Mouse (Mus musculus): ENCODE measurements around the gene Cep19. TPM values are rescaled to one million over a fixed set of nuclear protein-coding genes. Genes with fewer than 3 reads are reported as not detected.

The Cep19 gene
- total RNA-seq, 2 experiments from 2014 or later = 8.9 to 10.2 TPM

- DNase-seq = no peak
- intact Hi-C loops (cut with DNase I) = no loop called here
Observed at GRCm38 (mm10) chr16:32133148-32133547, 33.5 kb downstream of the Cep19 start.

DNA sequence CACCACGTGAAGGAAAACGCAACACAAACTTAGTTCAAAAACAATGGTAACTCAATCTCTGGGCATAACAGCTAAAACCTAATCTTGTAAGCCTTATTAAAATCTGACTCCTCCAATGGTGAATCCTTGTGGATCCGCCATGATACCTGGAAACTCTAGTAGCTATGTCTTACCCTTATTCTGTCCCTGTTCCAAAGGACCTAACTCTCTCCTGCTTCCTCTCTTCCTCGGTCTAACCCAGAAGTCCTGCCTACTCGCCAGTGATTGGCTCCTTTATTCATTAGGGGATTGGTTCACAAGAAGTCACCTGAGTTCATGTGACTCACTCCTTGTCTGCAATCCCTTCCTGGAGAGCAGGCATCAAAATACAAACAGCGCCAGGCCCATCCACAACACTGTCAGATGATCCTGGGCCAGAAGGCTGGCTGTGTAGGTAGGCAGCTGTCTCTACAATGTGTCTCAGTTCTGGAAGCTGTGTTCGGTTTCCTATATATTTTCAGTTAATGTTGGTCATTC, 36.3 kb downstream of the Cep19 start:
- no peak for DNase-seq
- intact Hi-C loops (cut with DNase I) = no loop called here

GRCm38 (mm10) chr16:32138954-32139353, 39.4 kb downstream of the Cep19 start:
- intact Hi-C loops (cut with DNase I) = no loop called here
- no peak for DNase-seq

DNA sequence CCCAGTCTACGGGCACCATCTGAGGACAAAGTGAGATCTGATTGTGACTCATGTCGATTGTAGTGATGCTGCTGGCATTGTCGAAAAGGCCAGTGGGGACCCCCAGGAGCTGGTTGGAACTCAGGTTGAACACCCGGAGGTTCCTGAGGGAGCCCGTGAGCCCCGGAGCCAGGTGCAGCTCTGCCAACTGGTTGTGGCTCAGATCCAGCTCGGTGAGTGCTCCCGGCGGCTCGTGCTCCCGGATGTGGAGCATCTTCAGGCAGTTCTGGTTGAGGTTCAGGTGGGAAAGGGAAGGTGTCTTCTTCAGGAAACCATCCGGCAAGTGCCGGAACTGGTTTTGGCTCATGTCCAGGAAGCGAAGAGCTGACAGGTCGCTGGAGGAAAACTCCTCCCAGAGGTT, 44.2 kb downstream of the Cep19 start:
- intact Hi-C loops (cut with DNase I) = no loop called here
- no peak for DNase-seq

GRCm38 (mm10) chr16:32144592-32144991, 45.0 kb downstream of the Cep19 start:
- intact Hi-C loops (cut with DNase I) = no loop called here
- no peak for DNase-seq

GRCm38 (mm10) chr16:32147589-32148207, 48.1 kb downstream of the Cep19 start:
- intact Hi-C loops (cut with DNase I) = no loop called here
- no peak for DNase-seq

- no peak for DNase-seq
- intact Hi-C loops (cut with DNase I) = no loop called here
Observed at GRCm38 (mm10) chr16:32153976-32154375, 54.4 kb downstream of the Cep19 start.

DNA sequence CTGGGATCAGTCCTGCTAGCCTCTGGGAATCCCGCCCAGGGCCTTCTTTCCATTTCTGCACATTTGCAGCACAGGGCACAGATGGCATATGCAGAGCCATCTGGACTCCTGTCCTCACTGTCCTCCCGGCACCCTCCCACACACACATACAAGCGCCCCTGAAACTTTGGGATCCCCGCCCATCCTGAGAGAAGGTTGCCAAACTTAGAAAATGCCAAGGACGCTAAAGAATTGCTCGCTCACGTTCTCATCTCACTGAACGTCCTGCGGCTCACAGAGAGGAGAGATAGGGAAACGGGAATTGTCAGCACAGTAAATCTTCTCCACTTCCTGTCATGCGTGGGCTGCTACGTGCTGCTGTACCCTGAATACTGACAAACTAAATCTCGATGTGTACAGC, 54.8 kb downstream of the Cep19 start:
- DNase-seq = no peak
- intact Hi-C loops (cut with DNase I) = no loop called here

DNA sequence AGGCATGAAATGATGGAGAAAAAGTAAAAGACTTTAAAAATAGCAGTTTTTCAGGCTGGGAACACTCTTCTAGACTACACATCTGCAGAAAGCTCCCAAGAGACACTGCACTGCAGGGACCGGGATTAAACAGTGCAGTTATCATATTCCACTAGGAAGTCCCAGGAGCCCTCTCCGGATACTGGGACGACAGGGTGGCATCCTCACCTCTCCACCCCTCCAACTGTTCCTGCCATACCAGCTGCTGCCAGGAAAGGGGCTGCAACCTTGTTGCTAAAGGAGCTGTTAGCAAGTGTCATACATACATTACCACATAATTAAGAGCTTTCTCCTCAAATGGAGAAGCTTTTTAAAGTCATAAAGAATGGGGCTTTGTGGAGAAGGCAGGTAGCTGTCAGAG, 57.1 kb downstream of the Cep19 start:
- intact Hi-C loops (cut with DNase I) = loop anchor here (5.0 kb wide), 1 partner anchor 39 kb away; no protein-coding TSS in a partner anchor
- no peak for DNase-seq

GRCm38 (mm10) chr16:32157369-32157768, 57.8 kb downstream of the Cep19 start:
- DNase-seq = no peak
- intact Hi-C loops (cut with DNase I) = loop anchor here (5.0 kb wide), 1 partner anchor 40 kb away; no protein-coding TSS in a partner anchor

Other genes starting within 250 kb of the Cep19 start
- under 1 TPM in 1 of 2 experiments, not detected in 1; 0.07 TPM for gene Meltf, start 221.0 kb upstream of the Cep19 start, total RNA-seq (2021)
- 1 to 10 TPM; 2.0 to 2.7 TPM for gene Pigz, start 165.9 kb upstream of the Cep19 start, total RNA-seq (2021)
- gene 0610012G03Rik, start 151.3 kb upstream of the Cep19 start, total RNA-seq (2021) = 10 to 100 TPM; 68.9 to 74.9 TPM
- gene Ncbp2, start 151.3 kb upstream of the Cep19 start, total RNA-seq (2021) = 10 to 100 TPM; 23.3 to 25.2 TPM
- 10 to 100 TPM; 14.3 to 17.1 TPM for gene Senp5, start 96.5 kb upstream of the Cep19 start, total RNA-seq (2021)
- 10 to 100 TPM; 31.9 to 32.9 TPM for gene Pak2, start 20.5 kb upstream of the Cep19 start, total RNA-seq (2021)
- gene Pigx, start 60 bp upstream of the Cep19 start, total RNA-seq (2021) = 10 to 100 TPM; 18.8 to 24.5 TPM
- gene Nrros, start 65.8 kb downstream of the Cep19 start, total RNA-seq (2021) = 1 to 10 TPM; 5.8 to 7.3 TPM
- gene Bex6, start 80.0 kb downstream of the Cep19 start, total RNA-seq (2021) = not detected
- gene Fbxo45, start 147.4 kb downstream of the Cep19 start, total RNA-seq (2021) = 10 to 100 TPM; 12.9 to 13.3 TPM
- 1 to 10 TPM; 6.8 to 7.6 TPM for gene Wdr53, start 147.4 kb downstream of the Cep19 start, total RNA-seq (2021)
- gene Smco1, start 171.7 kb downstream of the Cep19 start, total RNA-seq (2021) = 10 to 100 TPM; 19.6 to 23.1 TPM
- 10 to 100 TPM; 15.2 to 15.7 TPM for gene Rnf168, start 177.7 kb downstream of the Cep19 start, total RNA-seq (2021)
- 10 to 100 TPM; 35.4 to 39.2 TPM for gene Ubxn7, start 232.5 kb downstream of the Cep19 start, total RNA-seq (2021)